Mouse (Mus musculus): ENCODE results near the gene Atp2c2. TPM values are rescaled to one million over a fixed set of nuclear protein-coding genes. Genes with fewer than 3 reads are reported as not detected.

Gene Atp2c2
- total and polyA plus RNA-seq, 2 experiments from 2014 or later = 0.22 TPM; not detected in 1

- Histone ChIP-seq H3K27me3 (ENCODE audit: insufficient read depth, low read length) (no peaks in the 10 kb centered on the region), H3K9me3 (ENCODE audit: low read length) (no peaks in the 10 kb centered on the region), H3K4me1 (ENCODE audit: insufficient read depth) (no peaks in the 10 kb centered on the region), H3K4me3 (ENCODE audit: low read depth, low read length) (no peak overlapping the region), H3K36me3 (ENCODE audit: insufficient read depth) (no peaks in the 10 kb centered on the region), H3K4me2 (ENCODE audit: low read depth) (no peak overlapping the region), H3K9ac (no peak overlapping the region), H3K27ac (ENCODE audit: low read depth, low read length) (no peak overlapping the region)
- 89% methylated on average over 8 of the region's 8 CpGs for WGBS
- TF ChIP-seq CTCF (IDR thresholded peaks at IDR 0.05; ENCODE audit: low read depth) = no peak
- ATAC-seq (no peak), DNase-seq (no peak)
Measured at GRCm38 (mm10) chr8:119727093-119727492, 27.3 kb downstream of the Atp2c2 start.

GRCm38 (mm10) chr8:119728351-119728895, 28.6 kb downstream of the Atp2c2 start:
- ATAC-seq = no peak
- DNase-seq = no peak
- no peak overlapping the region for H3K4me2 ChIP-seq (ENCODE audit: low read depth)
- no peak overlapping the region for H3K9ac ChIP-seq
- no peaks in the 10 kb centered on the region for H3K27me3 ChIP-seq (ENCODE audit: insufficient read depth, low read length)
- H3K27ac ChIP-seq (ENCODE audit: low read depth, low read length) = no peak overlapping the region
- no peaks in the 10 kb centered on the region for H3K4me1 ChIP-seq (ENCODE audit: insufficient read depth)
- no peaks in the 10 kb centered on the region for H3K36me3 ChIP-seq (ENCODE audit: insufficient read depth)
- 86% methylated on average over 8 of the region's 8 CpGs for WGBS
- no peak overlapping the region for H3K4me3 ChIP-seq (ENCODE audit: low read depth, low read length)
- H3K9me3 ChIP-seq (ENCODE audit: low read length) = no peaks in the 10 kb centered on the region
- TF ChIP-seq CTCF (IDR thresholded peaks at IDR 0.05; ENCODE audit: low read depth) = no peak

- Histone ChIP-seq H3K27ac (ENCODE audit: low read depth, low read length) (no peak overlapping the region), H3K4me3 (ENCODE audit: low read depth, low read length) (no peak overlapping the region), H3K4me1 (ENCODE audit: insufficient read depth) (no peaks in the 10 kb centered on the region), H3K27me3 (ENCODE audit: insufficient read depth, low read length) (no peaks in the 10 kb centered on the region), H3K36me3 (ENCODE audit: insufficient read depth) (no peaks in the 10 kb centered on the region), H3K9me3 (ENCODE audit: low read length) (no peaks in the 10 kb centered on the region), H3K4me2 (ENCODE audit: low read depth) (no peak overlapping the region), H3K9ac (no peak overlapping the region)
- 64% methylated on average over 13 of the region's 13 CpGs for WGBS
- TF ChIP-seq CTCF (IDR thresholded peaks at IDR 0.05; ENCODE audit: low read depth) = no peak
- ATAC-seq = no peak
- DNase-seq = no peak
Measured at GRCm38 (mm10) chr8:119732072-119732471, 32.3 kb downstream of the Atp2c2 start.

- ATAC-seq (no peak), DNase-seq (no peak)
- H3K4me2 ChIP-seq (ENCODE audit: low read depth) = no peak overlapping the region
- no peaks in the 10 kb centered on the region for H3K4me1 ChIP-seq (ENCODE audit: insufficient read depth)
- H3K36me3 ChIP-seq (ENCODE audit: insufficient read depth) = no peaks in the 10 kb centered on the region
- no peak overlapping the region for H3K4me3 ChIP-seq (ENCODE audit: low read depth, low read length)
- H3K9me3 ChIP-seq (ENCODE audit: low read length) = no peaks in the 10 kb centered on the region
- H3K27ac ChIP-seq (ENCODE audit: low read depth, low read length) = no peak overlapping the region
- H3K27me3 ChIP-seq (ENCODE audit: insufficient read depth, low read length) = no peaks in the 10 kb centered on the region
- 87% methylated on average over 10 of the region's 10 CpGs for whole genome bisulfite sequencing
- H3K9ac ChIP-seq = no peak overlapping the region
- TF ChIP-seq CTCF (IDR thresholded peaks at IDR 0.05; ENCODE audit: low read depth) = no peak
Measured at GRCm38 (mm10) chr8:119736348-119736917, 36.6 kb downstream of the Atp2c2 start.

- no peak overlapping the region for H3K4me3 ChIP-seq (ENCODE audit: low read depth, low read length)
- H3K4me1 ChIP-seq (ENCODE audit: insufficient read depth) = no peaks in the 10 kb centered on the region
- H3K9ac ChIP-seq = no peak overlapping the region
- DNase-seq (no peak), ATAC-seq (no peak)
- 84% methylated on average over 11 of the region's 11 CpGs for WGBS
- H3K27ac ChIP-seq (ENCODE audit: low read depth, low read length) = no peak overlapping the region
- no peak overlapping the region for H3K4me2 ChIP-seq (ENCODE audit: low read depth)
- H3K36me3 ChIP-seq (ENCODE audit: insufficient read depth) = no peaks in the 10 kb centered on the region
- no peak for TF ChIP-seq CTCF (IDR thresholded peaks at IDR 0.05; ENCODE audit: low read depth)
- no peaks in the 10 kb centered on the region for H3K27me3 ChIP-seq (ENCODE audit: insufficient read depth, low read length)
- H3K9me3 ChIP-seq (ENCODE audit: low read length) = no peaks in the 10 kb centered on the region
Measured at GRCm38 (mm10) chr8:119737093-119737900, 37.5 kb downstream of the Atp2c2 start.

- H3K27me3 ChIP-seq (ENCODE audit: insufficient read depth, low read length) = no peaks in the 10 kb centered on the region
- H3K4me1 ChIP-seq (ENCODE audit: insufficient read depth) = no peaks in the 10 kb centered on the region
- WGBS = 80% methylated on average over 19 of the region's 19 CpGs
- DNase-seq (no peak), ATAC-seq (no peak)
- H3K27ac ChIP-seq (ENCODE audit: low read depth, low read length) = no peak overlapping the region
- no peaks in the 10 kb centered on the region for H3K9me3 ChIP-seq (ENCODE audit: low read length)
- no peak overlapping the region for H3K9ac ChIP-seq
- no peaks in the 10 kb centered on the region for H3K36me3 ChIP-seq (ENCODE audit: insufficient read depth)
- TF ChIP-seq CTCF (IDR thresholded peaks at IDR 0.05; ENCODE audit: low read depth) = no peak
- H3K4me2 ChIP-seq (ENCODE audit: low read depth) = no peak overlapping the region
- no peak overlapping the region for H3K4me3 ChIP-seq (ENCODE audit: low read depth, low read length)
Measured at GRCm38 (mm10) chr8:119738129-119738907, 38.5 kb downstream of the Atp2c2 start.
